Mouse (Mus musculus): Measurements from ENCODE around the gene Zbtb11.
"Not testable (repeated sequence)": the region's sequence is repeated elsewhere in the genome, so short reads cannot be mapped to it uniquely, and the experiment has no call there.

Zbtb11 gene

DNA sequence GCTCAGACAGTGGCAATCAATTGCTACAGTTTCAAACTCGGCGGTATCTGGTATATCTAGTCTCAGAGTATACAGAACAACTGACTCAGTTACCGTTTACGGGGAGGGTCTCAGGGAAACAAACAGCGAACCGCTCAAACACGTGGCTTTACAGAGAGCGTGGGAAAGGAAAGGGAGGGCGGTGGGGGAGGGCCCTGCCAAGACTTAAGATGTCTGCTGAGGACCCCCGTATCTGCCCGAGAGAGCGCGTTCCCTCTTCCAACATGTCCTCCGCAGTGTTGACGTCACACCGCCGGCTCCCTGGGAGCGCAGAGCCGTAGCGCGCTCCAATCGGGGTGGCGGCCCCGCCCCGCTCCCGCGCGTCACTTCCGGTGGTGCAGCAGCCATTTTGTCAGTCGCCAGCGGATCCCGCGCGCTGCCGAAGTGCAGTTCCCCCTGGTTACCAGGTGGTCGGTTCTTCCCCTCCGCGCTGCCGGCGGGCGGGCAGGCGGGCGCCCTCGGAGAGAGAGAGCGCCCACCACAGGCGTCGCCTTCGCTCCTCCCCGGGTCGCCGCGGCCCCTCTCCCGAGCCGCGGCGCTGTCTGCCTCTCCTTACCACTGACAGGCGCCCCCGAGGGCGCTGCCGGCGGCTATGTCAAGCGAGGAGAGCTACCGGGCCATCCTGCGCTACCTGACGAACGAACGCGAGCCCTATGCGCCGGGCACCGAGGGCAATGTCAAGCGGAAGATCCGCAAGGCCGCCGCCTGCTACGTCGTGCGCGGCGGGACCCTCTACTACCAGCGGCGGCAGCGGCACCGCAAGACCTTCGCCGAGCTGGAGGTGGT, at the start of gene Zbtb11:
Gene Zbtb11, plus strand, starts transcription at position 453 of the 825 bp plus-strand sequence.
- peak; percentile 98 for DNase-seq (ENCODE audit: low spot score)

GRCm38 (mm10) chr16:55924010-55924409, 49.7 kb upstream of the Zbtb11 start:
- DNase-seq (ENCODE audit: low spot score): peak; percentile 17

DNA sequence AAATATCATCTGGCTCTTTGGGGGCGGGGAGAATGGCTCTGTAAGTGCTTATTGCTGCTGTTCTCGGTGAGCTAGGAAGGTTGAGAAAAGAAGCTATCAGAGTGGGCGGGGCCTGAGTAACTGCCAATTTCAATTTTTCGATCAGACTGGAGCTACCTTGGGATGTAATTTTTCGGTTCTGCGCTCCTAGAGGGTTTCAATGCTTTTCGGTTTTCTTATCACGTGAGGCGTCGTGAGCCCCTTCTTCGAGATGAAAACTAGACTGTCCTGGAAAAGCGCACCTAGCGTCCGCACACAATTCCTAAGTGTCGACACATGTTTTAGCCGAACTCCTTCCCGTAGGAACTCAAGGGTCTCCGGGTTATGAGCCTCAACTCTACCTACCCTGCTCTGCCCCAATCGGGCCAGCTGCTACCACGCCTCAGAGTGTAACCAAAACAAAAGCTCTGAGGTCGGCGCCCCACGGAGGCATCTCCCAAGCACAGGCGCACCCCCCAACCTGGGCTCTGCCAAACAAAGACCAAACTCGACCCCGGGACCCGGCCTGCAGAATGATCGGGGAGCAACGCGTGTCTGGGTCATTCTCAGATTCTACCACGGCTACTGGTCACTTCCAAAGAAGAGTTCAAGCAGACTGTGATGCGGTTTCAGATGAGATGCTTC, 39.9 kb upstream of the Zbtb11 start:
- DNase-seq (ENCODE audit: low spot score): peak; percentile 54

- DNase-seq (ENCODE audit: low spot score): peak; percentile 88
These were observed 39.1 kb upstream of the Zbtb11 start, which contains the start of gene Cep97 for GRCm38 (mm10) chr16:55934453-55935037. TSS of gene Cep97 (minus strand) at chr16:55934855.

DNA sequence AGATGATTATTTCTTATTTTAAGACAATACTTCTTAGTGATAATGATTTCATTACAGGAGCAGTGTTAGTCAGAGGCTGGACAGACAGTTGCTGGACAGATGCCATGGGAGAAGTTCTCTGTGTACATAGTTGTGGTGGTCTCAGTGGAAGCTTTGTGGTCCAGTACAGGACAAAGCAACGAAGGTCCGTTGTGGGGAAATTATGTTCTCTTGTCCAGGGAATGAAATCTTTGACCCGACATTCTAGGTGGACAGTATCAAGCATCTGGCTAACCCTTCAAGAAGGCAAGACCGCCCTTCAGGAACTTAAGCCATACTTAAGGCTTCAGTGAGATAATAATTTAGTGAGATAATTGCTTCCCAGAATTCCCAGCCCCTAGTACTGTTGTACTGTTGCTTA, 34.9 kb upstream of the Zbtb11 start:
- no peak for DNase-seq (ENCODE audit: low spot score)

- no peak for DNase-seq (ENCODE audit: low spot score)
These were observed 34.0 kb upstream of the Zbtb11 start for GRCm38 (mm10) chr16:55939703-55940102.

DNA sequence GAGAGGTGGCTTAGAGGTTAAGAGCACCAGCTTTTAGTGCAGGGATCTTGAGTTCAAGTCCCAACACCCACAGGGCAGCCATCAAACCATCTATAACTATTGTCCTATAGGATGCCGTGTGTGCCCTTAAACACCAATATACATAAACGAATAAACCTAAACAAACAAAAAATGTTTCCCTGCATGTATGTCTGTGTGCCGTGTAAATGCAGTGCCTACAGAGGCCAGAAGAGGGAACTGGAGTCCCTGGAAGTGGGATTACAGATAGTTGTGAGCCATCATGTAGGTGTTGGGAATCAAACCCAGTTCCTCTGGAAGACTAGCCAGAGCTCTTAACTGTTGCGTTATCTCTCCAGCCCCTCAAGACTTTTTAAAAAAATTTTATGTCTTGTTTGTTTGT, 32.9 kb upstream of the Zbtb11 start:
- no peak for DNase-seq (ENCODE audit: low spot score)

GRCm38 (mm10) chr16:55947266-55947665, 26.4 kb upstream of the Zbtb11 start:
- no peak for DNase-seq (ENCODE audit: low spot score)

- DNase-seq (ENCODE audit: low spot score): not testable (repeated sequence)
These were observed 25.7 kb upstream of the Zbtb11 start for GRCm38 (mm10) chr16:55947876-55948410.

- no peak for DNase-seq (ENCODE audit: low spot score)
These were observed 24.7 kb upstream of the Zbtb11 start for GRCm38 (mm10) chr16:55948963-55949362.

DNA sequence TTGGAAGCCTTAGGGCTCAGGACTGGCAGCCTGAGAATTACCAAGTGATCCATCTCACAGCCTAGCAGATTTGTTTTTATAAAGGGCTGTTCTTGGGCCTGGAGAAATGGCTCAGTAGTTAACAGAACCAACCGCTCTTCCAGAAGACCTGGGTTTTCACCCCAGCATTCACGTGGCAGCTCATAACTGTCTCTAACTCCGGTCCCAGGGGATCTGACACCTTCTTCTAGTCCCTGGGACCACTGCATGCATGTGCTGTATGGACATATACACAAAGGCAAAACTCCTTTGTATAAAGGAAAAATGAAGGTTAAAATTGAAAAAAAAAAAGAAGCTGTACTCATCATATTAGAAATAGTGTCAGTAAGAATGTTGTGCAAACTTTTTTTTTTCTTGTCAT, 23.2 kb upstream of the Zbtb11 start:
- no peak for DNase-seq (ENCODE audit: low spot score)

GRCm38 (mm10) chr16:55950946-55951678, 22.6 kb upstream of the Zbtb11 start:
- peak; percentile 92 for DNase-seq (ENCODE audit: low spot score)

DNA sequence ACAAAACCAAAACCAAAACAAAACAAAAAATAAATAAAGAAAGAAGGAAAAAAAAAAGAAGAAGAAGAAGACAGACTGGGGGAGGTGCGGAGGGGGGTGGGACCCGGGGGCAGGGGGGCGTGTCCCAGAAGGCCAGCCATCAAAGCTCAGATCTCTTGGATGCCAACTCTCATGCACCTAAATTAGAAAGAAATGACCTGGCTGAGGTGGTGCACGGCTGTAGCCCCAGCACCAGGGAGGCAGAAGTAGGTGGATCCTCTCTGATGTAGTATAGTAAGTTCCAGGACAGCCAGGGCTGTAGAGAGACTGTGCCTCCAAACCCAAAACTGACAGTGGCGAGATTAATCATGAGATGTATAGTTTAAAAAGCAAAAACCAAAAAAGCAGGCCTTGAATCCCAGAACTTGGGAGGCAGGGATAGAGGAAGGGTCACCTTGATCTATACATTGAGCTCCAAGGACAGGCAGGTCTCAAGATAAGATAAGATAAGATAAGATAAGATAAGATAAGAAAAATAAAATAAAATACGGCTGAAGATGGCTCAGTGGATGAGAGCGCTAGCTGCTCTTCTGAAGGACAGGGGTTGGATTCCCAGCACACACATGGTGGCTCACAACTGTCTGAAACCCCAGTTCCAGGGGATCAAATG, 21.9 kb upstream of the Zbtb11 start:
- no peak for DNase-seq (ENCODE audit: low spot score)

- no peak for DNase-seq (ENCODE audit: low spot score)
These were observed 20.9 kb upstream of the Zbtb11 start for GRCm38 (mm10) chr16:55952771-55953170.

- DNase-seq (ENCODE audit: low spot score): not testable (repeated sequence)
These were observed 19.5 kb upstream of the Zbtb11 start for GRCm38 (mm10) chr16:55954196-55954595.

GRCm38 (mm10) chr16:55963068-55963467, 10.6 kb upstream of the Zbtb11 start:
- not testable (repeated sequence) for DNase-seq (ENCODE audit: low spot score)

GRCm38 (mm10) chr16:55964126-55964949, 9.3 kb upstream of the Zbtb11 start:
- peak; percentile 44 for DNase-seq (ENCODE audit: low spot score)

DNA sequence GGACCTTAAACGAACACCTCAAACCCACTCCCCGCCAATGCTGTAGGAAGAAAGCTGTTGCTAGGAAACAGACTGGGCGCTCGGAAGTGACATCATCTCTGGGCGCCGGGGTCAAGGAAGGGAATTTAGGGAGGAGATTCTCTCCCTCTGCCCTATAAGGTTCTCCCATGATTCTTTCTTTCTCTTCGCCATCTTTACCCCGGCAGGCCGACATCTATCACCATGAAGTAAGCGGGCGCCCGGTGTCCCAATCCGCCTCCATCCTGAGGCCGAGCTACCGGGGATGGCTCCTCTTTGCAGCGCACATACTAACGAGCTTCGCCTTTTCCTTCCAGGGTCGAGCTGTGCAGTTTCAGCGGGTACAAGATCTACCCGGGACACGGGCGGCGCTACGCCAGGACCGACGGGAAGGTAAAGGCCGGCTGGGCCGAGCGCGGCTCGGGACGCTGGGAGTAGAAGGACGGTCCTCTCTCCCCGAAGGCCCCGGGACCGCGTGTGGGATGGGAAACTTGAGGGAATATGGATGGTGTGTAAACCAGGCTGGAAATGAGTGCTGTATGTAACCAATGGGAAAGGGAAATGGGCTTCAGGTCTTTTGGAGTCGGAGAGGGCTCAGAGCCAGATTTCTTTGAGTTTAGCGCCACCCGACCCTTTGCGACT, 7.3 kb upstream of the Zbtb11 start, which contains the start of gene Rpl24:
Gene Rpl24, plus strand, starts transcription at position 64 of the 660 bp plus-strand sequence.
- DNase-seq (ENCODE audit: low spot score): peak; percentile 95

DNA sequence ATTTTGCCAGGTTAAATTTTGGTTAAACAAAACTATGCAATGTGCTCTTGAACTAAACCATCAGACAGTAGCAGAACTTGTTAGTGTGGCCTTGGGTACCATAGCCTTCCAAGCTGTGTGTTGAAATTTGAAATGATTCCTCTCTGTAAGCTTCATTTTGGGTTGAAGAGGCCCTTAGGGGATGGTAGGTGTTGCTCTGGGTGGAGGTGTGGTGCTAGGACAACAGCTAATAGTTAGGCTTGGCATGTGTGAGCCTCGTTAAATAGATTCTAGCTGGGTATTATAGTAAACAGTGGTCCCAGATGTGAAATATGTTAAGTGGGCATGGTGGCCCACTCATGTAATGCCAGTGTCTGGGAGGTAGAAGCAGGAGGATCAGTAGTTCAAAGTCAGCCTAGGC, 6.5 kb upstream of the Zbtb11 start:
- no peak for DNase-seq (ENCODE audit: low spot score)

- peak; percentile 47 for DNase-seq (ENCODE audit: low spot score)
These were observed 4.5 kb upstream of the Zbtb11 start for GRCm38 (mm10) chr16:55969147-55969546.

All from c-Kit-positive CD71-positive TER-119-positive erythroid progenitor cells, embryonic 14.5 days (primary cell).